Mouse (Mus musculus) G1E (cell line): Measurements from ENCODE around the gene Ces2b. TPM values are rescaled to one million over a fixed set of nuclear protein-coding genes. Genes with fewer than 3 reads are reported as not detected.

Source experiments
- ATAC-seq: 2 replicates; pipeline ENCODE4 v1.8.0; 2016; ENCODE audit warnings: mild to moderate bottlenecking; ENCODE audit not compliant: insufficient number of reproducible peaks, poor library complexity, low FRiP score, severe bottlenecking; ENCODE audit errors: extremely low read depth
- DNase-seq: peaks from one replicate; pipeline ENCODE4 v3.0.0; 2012; ENCODE audit warnings: low spot score
- H3K27me3 ChIP-seq: 2 replicates; pipeline ENCODE4 v1.6.1; 2012; ENCODE audit warnings: mild to moderate bottlenecking, low read length, inconsistent platforms; ENCODE audit not compliant: insufficient read depth
- H3K36me3 ChIP-seq: replicated peaks from 2 replicates; pipeline ENCODE3; 2012; ENCODE audit warnings: mild to moderate bottlenecking, inconsistent platforms
- H3K4me1 ChIP-seq: 2 replicates; pipeline ENCODE4 v1.6.1; 2012; ENCODE audit warnings: low read depth, low read length, inconsistent platforms, mixed read lengths; ENCODE audit not compliant: insufficient read depth
- H3K4me3 ChIP-seq: 2 replicates; pipeline ENCODE4 v1.5.1; 2012; ENCODE audit warnings: low read depth, mild to moderate bottlenecking, inconsistent platforms, low read length, moderate library complexity, mixed read lengths
- H3K9me3 ChIP-seq: replicated peaks from 2 replicates; pipeline ENCODE4 v1.6.1; 2012; ENCODE audit warnings: inconsistent platforms
- CTCF ChIP-seq: IDR thresholded peaks from 2 replicates; pipeline ENCODE4 v1.5.1; 2012; ENCODE audit warnings: low read depth, low read length, inconsistent platforms, mixed read lengths
- GATA1 ChIP-seq: IDR thresholded peaks from 2 replicates; pipeline ENCODE4 v1.6.1; 2012; ENCODE audit warnings: borderline replicate concordance, low read length, inconsistent platforms, mixed read lengths
- GATA2 ChIP-seq: IDR thresholded peaks from 2 replicates; pipeline ENCODE4 v1.6.1; 2012; ENCODE audit warnings: low read depth, low read length, inconsistent platforms, borderline replicate concordance
- POLR2AphosphoS5 ChIP-seq: IDR thresholded peaks from 2 replicates; pipeline ENCODE4 v1.6.1; 2012; ENCODE audit warnings: low read depth, low read length, inconsistent platforms; ENCODE audit not compliant: insufficient replicate concordance
- TAL1 ChIP-seq: conservative IDR thresholded peaks from 2 replicates; pipeline ENCODE4 v1.6.1; 2012; ENCODE audit warnings: low read depth, low read length, inconsistent platforms, mixed read lengths
- polyA plus RNA-seq: library from polyadenylated mRNA; stranded (reverse); fragments of >175 nt; gene quantifications from 2 replicates; pipeline ENCODE4 v1.2.3, GENCODE M21; 2012
- total RNA-seq, 2 experiments: library from RNA; stranded (forward) in 1 of 2; stranded (reverse) in 1 of 2; fragments of 200-1000 nt in 1 of 2; fragments of >200 nt in 1 of 2; fragmentation: Nextera tagmentation in 1 of 2; gene quantifications; 2 replicates each; pipeline ENCODE4 v1.2.3; 2014 to 2017

Ces2b gene
- total and polyA plus RNA-seq, 3 experiments, result 0.11 TPM; not detected in 2

DNA sequence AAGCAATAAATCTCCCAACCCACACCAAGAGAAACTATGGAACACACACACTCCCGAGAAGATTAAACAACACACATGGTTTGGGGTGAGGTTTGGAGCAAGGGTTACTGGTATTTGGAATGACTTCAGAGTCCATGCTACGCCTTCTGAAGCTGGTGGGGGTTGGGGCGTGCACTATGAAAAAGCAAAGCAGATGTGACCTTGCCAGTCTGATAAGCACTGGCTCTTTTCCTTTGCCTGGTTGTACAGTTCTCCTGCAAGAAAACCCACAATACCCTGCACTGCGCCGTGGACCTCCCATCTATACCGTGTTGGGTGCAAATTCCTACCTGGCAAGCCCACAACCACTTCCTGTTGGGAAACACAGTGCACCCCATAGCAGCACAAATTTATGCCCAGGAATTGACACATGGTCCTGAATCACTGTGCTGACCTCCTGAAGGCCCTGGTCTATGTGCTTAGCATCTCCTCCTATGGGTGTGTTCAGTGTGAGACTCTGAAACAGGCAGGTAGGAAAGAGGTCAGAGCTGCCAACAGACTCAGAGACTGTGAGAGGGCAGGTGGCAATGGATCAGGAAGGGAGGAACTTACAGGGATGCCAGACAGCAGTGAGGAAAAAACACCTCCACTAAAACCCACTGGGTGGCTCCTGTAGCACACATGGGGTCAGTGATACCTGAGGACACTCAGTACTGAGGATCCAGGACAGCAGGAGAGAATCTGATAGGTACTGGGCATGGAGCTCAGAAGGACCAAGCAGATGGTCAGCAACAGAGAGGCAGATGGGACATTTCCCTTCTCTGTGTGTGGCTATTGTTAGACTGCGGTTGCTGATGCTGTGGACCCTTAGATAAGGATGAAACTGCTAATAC, 22.6 kb upstream of the Ces2b start:
- H3K4me3 ChIP-seq, result no peak overlapping the region
- ATAC-seq (no peak), DNase-seq (no peak)
- H3K9me3 ChIP-seq, result no peaks in the 10 kb centered on the region
- H3K36me3 ChIP-seq, result no peaks in the 10 kb centered on the region
- H3K4me1 ChIP-seq, result no peaks in the 10 kb centered on the region
- TF ChIP-seq GATA1, result no peak
- no peak for TF ChIP-seq TAL1
- TF ChIP-seq GATA2, result no peak
- TF ChIP-seq CTCF, result no peak
- no peak for TF ChIP-seq POLR2AphosphoS5
- H3K27me3 ChIP-seq, result no peaks in the 10 kb centered on the region

DNA sequence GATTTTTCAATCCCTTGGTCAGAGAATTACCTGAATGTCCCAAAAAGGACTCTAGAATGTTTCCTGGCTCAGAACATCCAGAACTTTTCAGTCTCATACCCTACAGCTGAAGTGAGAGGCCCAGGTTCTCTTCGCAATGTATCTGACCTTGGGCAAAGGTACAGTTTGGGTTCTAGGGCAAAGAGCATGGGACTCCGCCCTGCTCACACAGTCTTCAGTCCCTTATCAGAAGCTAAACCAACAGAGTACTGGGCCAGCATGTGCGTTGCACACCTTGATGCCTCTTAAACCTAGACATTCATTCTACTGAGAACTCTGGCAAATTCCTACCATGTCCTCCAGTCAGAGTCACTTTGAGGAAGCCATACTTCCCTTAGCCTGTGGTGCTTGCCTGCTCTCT, 21.9 kb upstream of the Ces2b start:
- DNase-seq, result no peak
- ATAC-seq, result no peak
- no peak for TF ChIP-seq POLR2AphosphoS5
- no peak for TF ChIP-seq GATA1
- no peak for TF ChIP-seq GATA2
- TF ChIP-seq CTCF, result no peak
- TF ChIP-seq TAL1, result no peak
- H3K4me3 ChIP-seq, result no peak overlapping the region
- no peaks in the 10 kb centered on the region for H3K27me3 ChIP-seq
- H3K4me1 ChIP-seq, result no peaks in the 10 kb centered on the region
- no peaks in the 10 kb centered on the region for H3K36me3 ChIP-seq
- H3K9me3 ChIP-seq, result no peaks in the 10 kb centered on the region

DNA sequence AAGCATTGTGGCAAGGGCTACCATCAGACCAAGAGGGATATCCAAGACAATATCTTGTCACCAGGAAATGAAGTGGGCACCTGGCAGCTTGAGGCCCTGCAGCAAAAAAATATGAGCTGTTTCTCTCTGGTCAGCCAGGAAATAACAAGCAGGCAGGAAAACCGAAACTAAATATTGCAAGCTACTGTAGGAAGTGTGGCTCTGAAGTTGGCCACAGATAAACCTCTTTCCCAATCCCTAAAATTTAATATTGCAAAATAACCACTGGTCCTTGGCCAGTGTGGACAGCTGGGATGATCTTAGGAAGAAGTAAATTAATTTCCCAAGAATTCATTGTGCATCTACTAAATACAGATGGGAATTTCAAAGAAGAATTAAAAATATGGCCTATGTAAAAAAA, 4.5 kb upstream of the Ces2b start:
- TF ChIP-seq GATA1 (no peak), CTCF (no peak), POLR2AphosphoS5 (no peak), GATA2 (no peak), TAL1 (no peak)
- 0 out of 2 replicates have a peak, but pooled peaks cover 2% of the 10 kb centered on the region for H3K27me3 ChIP-seq
- H3K9me3 ChIP-seq, result no peaks in the 10 kb centered on the region
- no peak overlapping the region for H3K4me3 ChIP-seq
- H3K4me1 ChIP-seq, result no peaks in the 10 kb centered on the region
- no peaks in the 10 kb centered on the region for H3K36me3 ChIP-seq
- DNase-seq (no peak), ATAC-seq (no peak)

DNA sequence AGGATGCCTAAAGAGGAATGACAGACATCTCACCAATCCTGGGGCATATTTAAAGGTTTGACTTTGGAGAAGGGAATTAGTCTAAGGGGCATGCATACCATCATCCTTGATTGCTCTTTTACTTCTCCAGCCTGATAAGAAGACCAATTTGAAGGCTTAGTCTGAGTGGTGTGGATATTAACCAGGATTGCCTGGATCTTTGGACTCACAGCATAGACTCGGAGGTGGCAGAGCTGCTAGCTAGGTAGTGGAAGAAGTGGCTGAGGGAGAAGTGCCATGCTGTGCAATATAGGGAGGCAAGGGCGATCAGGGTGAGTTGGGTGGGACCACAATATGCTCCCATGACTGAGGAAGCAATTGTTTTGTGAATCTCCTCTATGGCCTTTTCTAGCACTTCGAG, 3.2 kb upstream of the Ces2b start:
- no peak overlapping the region for H3K4me3 ChIP-seq
- DNase-seq, result no peak
- no peaks in the 10 kb centered on the region for H3K36me3 ChIP-seq
- H3K4me1 ChIP-seq, result no peaks in the 10 kb centered on the region
- no peak for ATAC-seq
- TF ChIP-seq POLR2AphosphoS5 (no peak), GATA2 (no peak), TAL1 (no peak), GATA1 (no peak), CTCF (no peak)
- 0 out of 2 replicates have a peak, but pooled peaks cover 2% of the 10 kb centered on the region for H3K27me3 ChIP-seq
- H3K9me3 ChIP-seq, result no peaks in the 10 kb centered on the region

DNA sequence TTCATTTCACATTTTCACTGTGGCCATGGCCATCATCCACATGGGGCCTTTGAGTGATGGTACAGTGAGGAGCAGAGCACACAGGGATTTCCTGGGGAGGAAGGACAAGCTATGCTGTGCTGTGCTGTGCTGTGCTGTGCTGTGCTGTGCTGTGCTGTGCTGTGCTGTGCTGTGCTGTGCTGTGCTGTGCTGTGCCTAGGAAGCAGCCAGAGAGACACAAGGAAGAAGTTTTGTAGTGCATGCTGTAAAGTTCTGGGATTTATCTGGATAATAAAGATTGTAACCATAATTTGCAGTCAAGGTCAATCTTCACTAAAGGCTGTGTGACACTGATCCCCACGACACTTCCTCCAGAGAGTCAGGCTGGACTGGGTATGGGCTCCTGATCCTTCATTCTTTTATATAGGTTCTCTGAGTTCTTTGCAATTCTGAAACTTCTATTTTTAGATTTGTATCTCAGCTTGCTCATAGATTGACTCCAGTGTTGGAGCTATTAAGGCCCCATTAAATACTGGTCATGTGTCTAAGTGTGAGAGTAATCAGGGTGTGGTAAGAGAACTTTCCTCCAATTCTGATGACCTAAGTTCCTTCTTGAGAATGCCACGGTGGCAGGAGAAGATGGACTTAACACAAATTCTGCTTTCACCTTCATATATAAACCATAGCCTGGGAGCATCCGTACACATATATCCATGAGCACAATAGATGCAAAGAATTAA, 10.1 kb downstream of the Ces2b start:
- TF ChIP-seq POLR2AphosphoS5 (no peak), GATA2 (no peak), CTCF (no peak), TAL1 (no peak), GATA1 (no peak)
- no peaks in the 10 kb centered on the region for H3K9me3 ChIP-seq
- ATAC-seq, result no peak
- no peak overlapping the region for H3K4me3 ChIP-seq
- no peak for DNase-seq
- peaks cover 11% of the 10 kb centered on the region; the same call in 1 of the 2 replicates for H3K27me3 ChIP-seq
- no peaks in the 10 kb centered on the region for H3K36me3 ChIP-seq
- no peaks in the 10 kb centered on the region for H3K4me1 ChIP-seq

DNA sequence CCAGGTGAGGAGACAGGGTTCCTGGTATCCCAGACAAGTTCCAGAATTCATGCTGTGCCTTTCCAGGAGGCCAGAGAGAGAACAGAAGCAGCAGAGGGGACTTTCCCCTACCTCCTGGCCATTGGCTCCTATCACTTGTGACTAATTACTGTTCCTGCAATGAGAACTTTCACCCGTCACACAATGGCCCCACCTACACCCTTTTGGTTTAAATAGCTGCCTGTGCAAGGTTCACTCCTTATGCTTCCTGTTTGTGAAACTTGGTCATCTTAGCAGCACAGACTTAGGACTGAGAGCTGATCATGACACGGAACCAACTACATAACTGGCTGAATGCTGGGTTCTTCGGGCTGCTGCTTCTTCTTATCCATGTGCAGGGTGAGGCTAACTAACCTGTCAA, 15.5 kb downstream of the Ces2b start, which contains the start of gene Ces2c:
Ces2c (plus strand) TSS at position 238 of the 400 bp plus-strand sequence.
- DNase-seq (no peak), ATAC-seq (no peak)
- TF ChIP-seq GATA2 (no peak), GATA1 (no peak), CTCF (no peak)
- peaks cover 11% of the 10 kb centered on the region; the same call in 1 of the 2 replicates for H3K27me3 ChIP-seq
- no peaks in the 10 kb centered on the region for H3K9me3 ChIP-seq
- H3K36me3 ChIP-seq, result no peaks in the 10 kb centered on the region
- no peaks in the 10 kb centered on the region for H3K4me1 ChIP-seq
- no peak within 1 kb of the TSS for H3K4me3 ChIP-seq
